Mouse (Mus musculus) liver, embryonic 12.5 days (tissue): ENCODE results near the gene Atp1b2. TPM values are rescaled to one million over a fixed set of nuclear protein-coding genes. Genes with fewer than 3 reads are reported as not detected.

Experiments used
- ATAC-seq: fragments of 200-750 bp; cut with Nextera tagmentation; 2 replicates; pipeline ENCODE4 v1.8.0; 2017; ENCODE audit warnings: moderate number of reproducible peaks, mild to moderate bottlenecking, moderate library complexity
- H3K27ac ChIP-seq: fragments of 300-500 bp; sonication (generic); 2 replicates; pipeline ENCODE4 v1.5.1; 2016; ENCODE audit warnings: mild to moderate bottlenecking
- H3K27me3 ChIP-seq: fragments of 300-500 bp; sonication (generic); replicated peaks from 2 replicates; pipeline ENCODE4 v1.6.1; 2016; ENCODE audit warnings: mild to moderate bottlenecking, moderate library complexity
- H3K36me3 ChIP-seq: fragments of 300-500 bp; sonication (generic); 2 replicates; pipeline ENCODE4 v1.6.1; 2016; ENCODE audit warnings: mild to moderate bottlenecking, moderate library complexity
- H3K4me1 ChIP-seq: fragments of 300-500 bp; sonication (generic); 2 replicates; pipeline ENCODE4 v1.6.1; 2016
- H3K4me2 ChIP-seq: fragments of 300-500 bp; sonication (generic); 2 replicates; pipeline ENCODE4 v1.6.1; 2016; ENCODE audit warnings: mild to moderate bottlenecking, moderate library complexity
- H3K4me3 ChIP-seq: fragments of 300-500 bp; sonication (generic); 2 replicates; pipeline ENCODE4 v1.5.1; 2016; ENCODE audit warnings: mild to moderate bottlenecking, moderate library complexity
- H3K9ac ChIP-seq: fragments of 300-500 bp; sonication (generic); 2 replicates; pipeline ENCODE4 v1.6.1; 2016; ENCODE audit warnings: mild to moderate bottlenecking, moderate library complexity
- H3K9me3 ChIP-seq: fragments of 300-500 bp; sonication (generic); replicated peaks from 2 replicates; pipeline ENCODE4 v1.6.1; 2016; ENCODE audit warnings: mild to moderate bottlenecking, moderate library complexity
- WGBS: fragments of 180-500 bp; shearing (Covaris S2); methylation state at CpG from one replicate; pipeline ENCODE4 v1.1.7; 2016; ENCODE audit not compliant: insufficient replicate concordance; 5-methylcytosine and 5-hydroxymethylcytosine counted together
- polyA plus RNA-seq: library from polyadenylated mRNA; unstranded; fragments of >200 nt; fragmentation: Nextera tagmentation; extraction: Ambion mirVana; gene quantifications from 2 replicates; pipeline ENCODE4 v1.2.1, GENCODE M21; 2016

Atp1b2 gene
- polyA plus RNA-seq, 1 experiment from 2014 or later = 38.3 TPM

DNA sequence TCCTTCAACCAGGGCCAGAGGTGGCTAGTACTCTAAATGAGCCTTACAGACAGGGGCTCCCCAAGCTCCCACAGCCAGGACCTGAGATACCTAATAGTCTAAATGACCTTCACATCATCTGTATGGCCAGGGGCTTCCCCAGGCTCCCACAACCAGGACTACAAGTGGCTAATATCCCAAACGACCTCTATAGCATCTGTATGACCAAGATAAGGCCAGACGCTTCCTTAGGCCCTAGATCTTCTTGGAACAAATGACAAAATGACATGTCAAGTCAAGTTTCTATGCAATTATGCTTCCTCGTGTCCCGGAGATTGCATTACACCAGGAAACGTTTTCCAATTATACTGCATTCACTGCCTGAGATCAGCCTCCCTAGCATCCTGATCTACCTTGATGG, 29.4 kb downstream of the Atp1b2 start:
- Histone ChIP-seq H3K36me3 (peaks cover 57% of the 10 kb centered on the region), H3K4me1 (peaks cover 65% of the 10 kb centered on the region), H3K27me3 (no peaks in the 10 kb centered on the region), H3K27ac (peak overlapping the region; percentile 95), H3K4me2 (peak overlapping the region; percentile 96), H3K9me3 (no peaks in the 10 kb centered on the region), H3K4me3 (peak overlapping the region; percentile 86), H3K9ac (peak overlapping the region; percentile 89)
- WGBS = 24% methylated on average over 5 of the region's 5 CpGs
- ATAC-seq = no peak

- 54% methylated on average over 3 of the region's 3 CpGs for WGBS
- Histone ChIP-seq H3K27me3 (no peaks in the 10 kb centered on the region), H3K4me1 (peaks cover 76% of the 10 kb centered on the region), H3K27ac (peak overlapping the region; percentile 38; the same call in 1 of the 2 replicates), H3K9ac (no peak overlapping the region), H3K36me3 (peaks cover 68% of the 10 kb centered on the region), H3K4me3 (no peak overlapping the region), H3K9me3 (no peaks in the 10 kb centered on the region), H3K4me2 (peak overlapping the region; percentile 3; the same call in 1 of the 2 replicates)
- ATAC-seq = no peak
Observed at GRCm38 (mm10) chr11:69575220-69575619, 30.5 kb downstream of the Atp1b2 start.

- WGBS = 85% methylated on average over 8 of the region's 8 CpGs
- no peaks in the 10 kb centered on the region for H3K9me3 ChIP-seq
- H3K4me1 ChIP-seq = peaks cover 21% of the 10 kb centered on the region
- H3K27me3 ChIP-seq = peaks cover 26% of the 10 kb centered on the region
- no peak overlapping the region for H3K27ac ChIP-seq
- no peak for ATAC-seq
- H3K36me3 ChIP-seq = peaks cover 94% of the 10 kb centered on the region
- H3K4me3 ChIP-seq = no peak overlapping the region
- no peak overlapping the region for H3K9ac ChIP-seq
- no peak overlapping the region for H3K4me2 ChIP-seq
Observed at GRCm38 (mm10) chr11:69565131-69565530, 40.6 kb downstream of the Atp1b2 start.

GRCm38 (mm10) chr11:69564391-69564790, 41.4 kb downstream of the Atp1b2 start:
- no peak for ATAC-seq
- H3K27ac ChIP-seq = no peak overlapping the region
- peaks cover 34% of the 10 kb centered on the region for H3K27me3 ChIP-seq
- H3K9me3 ChIP-seq = no peaks in the 10 kb centered on the region
- no peak overlapping the region for H3K4me2 ChIP-seq
- H3K4me3 ChIP-seq = no peak overlapping the region
- no peak overlapping the region for H3K9ac ChIP-seq
- 82% methylated on average over 3 of the region's 3 CpGs for WGBS
- peaks cover 86% of the 10 kb centered on the region for H3K36me3 ChIP-seq
- H3K4me1 ChIP-seq = peaks cover 21% of the 10 kb centered on the region

DNA sequence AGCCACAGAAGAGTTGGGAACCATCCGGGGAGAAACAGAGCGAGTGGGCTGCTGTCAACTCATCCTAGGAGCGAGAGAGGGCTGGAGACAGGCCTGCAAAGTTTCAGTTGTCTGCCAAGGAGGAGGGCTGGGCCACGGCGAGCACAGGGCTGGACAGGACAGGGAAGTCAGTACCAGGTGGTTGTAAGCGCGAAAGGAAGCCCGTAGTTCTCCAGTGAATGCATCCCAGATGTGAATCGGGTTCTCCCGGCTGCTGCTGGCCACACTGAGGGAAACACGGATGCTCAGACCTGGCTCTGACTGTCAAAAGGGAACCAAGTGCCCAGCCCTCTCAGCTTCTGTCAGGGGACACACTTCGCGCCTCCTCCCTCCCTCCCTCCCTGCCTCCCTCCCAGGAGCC, 42.4 kb downstream of the Atp1b2 start:
- H3K4me3 ChIP-seq = no peak overlapping the region
- no peak overlapping the region for H3K4me2 ChIP-seq
- H3K36me3 ChIP-seq = peaks cover 78% of the 10 kb centered on the region
- 75% methylated on average over 13 of the region's 13 CpGs for WGBS
- no peaks in the 10 kb centered on the region for H3K9me3 ChIP-seq
- H3K27me3 ChIP-seq = peaks cover 44% of the 10 kb centered on the region
- ATAC-seq = no peak
- H3K4me1 ChIP-seq = peaks cover 31% of the 10 kb centered on the region
- no peak overlapping the region for H3K9ac ChIP-seq
- H3K27ac ChIP-seq = no peak overlapping the region

DNA sequence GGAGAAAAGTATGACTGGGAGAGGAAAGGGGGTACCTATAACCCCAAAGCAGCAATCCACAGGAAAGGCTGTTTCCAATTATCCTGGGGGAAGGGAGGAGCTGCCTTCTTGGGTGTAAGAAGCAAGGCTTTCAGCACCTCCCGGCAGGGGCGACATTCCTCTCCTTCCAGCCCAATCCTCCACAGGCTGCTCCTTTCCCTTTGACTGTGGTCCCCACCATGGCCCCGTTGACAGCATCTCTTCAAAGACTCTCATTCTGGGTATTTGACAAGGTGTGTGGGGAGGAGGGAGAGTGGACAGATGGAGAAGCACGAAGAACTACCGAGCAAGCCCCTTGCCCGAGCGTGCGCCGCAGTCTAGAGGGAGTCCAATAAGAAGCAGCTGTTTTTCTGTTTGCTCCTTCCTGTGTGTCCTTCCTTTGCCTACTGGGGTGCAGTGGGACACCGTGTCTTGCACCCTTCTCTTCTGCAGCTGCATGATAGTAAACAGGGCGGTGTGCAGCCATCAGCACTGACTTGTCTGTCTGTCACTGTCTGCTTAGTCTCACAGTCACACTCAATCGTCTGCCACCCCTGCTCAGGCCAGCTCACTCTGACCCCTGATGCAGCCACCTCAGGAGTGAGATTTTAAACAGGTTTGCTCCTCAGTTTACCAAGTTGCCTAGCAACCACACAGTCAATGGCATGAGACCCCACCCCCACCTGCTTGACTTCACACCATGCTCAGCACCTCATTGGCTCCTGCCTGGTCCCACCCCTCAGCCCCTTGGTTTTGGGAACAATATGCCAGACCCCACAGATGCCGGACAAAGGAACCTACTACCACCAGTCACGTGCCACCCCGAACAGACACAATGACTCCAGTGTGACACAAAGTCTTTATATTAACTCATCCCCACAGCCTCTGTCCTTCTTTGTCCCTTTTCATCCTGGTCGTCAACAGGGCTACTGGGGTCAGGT, 44.6 kb downstream of the Atp1b2 start:
- Histone ChIP-seq H3K27ac (no peak overlapping the region), H3K4me1 (peaks cover 31% of the 10 kb centered on the region), H3K4me3 (no peak overlapping the region), H3K9me3 (no peaks in the 10 kb centered on the region), H3K27me3 (peaks cover 65% of the 10 kb centered on the region), H3K4me2 (peak overlapping the region; percentile 65; the same call in 1 of the 2 replicates), H3K9ac (no peak overlapping the region), H3K36me3 (peaks cover 56% of the 10 kb centered on the region)
- ATAC-seq = no peak
- 71% methylated on average over 16 of the region's 16 CpGs for WGBS

DNA sequence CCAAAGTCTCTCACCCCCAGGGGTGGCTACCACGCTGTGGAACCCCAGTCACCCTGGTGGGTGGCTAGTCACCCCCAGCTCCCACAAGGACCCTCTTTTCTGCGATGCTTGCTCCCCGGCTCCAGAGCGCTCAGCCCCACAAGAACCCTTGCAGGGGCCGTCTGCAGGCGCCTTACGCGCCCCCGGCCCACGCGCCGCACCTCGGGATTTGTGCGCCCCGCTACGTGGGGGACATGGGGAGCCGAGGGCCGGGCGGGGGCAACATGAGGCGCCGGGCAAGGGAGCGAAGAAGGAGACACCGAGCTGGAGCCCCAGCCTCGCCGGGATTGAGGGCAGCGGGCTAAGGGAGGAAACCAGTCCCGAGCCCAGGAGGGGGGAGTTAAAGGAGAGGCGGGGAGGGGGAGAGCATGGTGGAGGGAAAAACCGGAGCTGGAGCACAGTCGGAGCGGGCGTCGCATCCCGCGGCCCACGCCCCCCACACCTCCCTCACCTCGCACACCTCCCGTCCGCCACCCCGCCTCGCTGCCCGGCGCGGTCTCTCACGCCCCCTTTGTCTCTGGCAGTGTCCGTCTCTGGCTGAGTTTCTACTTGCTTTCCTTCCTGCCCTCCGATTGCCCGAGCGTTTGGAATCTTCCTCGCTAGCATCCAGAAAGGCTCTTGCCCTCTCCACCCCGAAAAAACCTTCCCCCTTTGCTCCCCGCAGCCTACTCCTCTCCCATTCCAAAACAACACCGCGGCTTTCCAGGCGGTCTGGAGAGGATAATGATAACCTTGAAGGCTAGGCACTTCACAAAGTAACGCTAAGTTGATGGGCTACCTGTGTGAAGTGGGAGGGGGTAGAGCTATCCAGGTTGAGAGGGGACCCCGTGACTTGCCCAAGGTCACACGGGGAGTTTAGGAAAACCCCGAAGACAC, 45.6 kb downstream of the Atp1b2 start, which contains the start of gene Efnb3:
Gene Efnb3, minus strand, starts transcription at position 355 of the 915 bp plus-strand sequence.
- H3K4me3 ChIP-seq = peak within 1 kb of the TSS; percentile 41
- no peak within 1 kb of the TSS for H3K27ac ChIP-seq
- H3K9ac ChIP-seq = peak within 1 kb of the TSS; percentile 30; the same call in 1 of the 2 replicates
- H3K27me3 ChIP-seq = peaks cover 75% of the 10 kb centered on the region
- H3K4me2 ChIP-seq = peak within 1 kb of the TSS; percentile 65
- no peaks in the 10 kb centered on the region for H3K9me3 ChIP-seq
- 7% methylated on average over 39 of the region's 59 CpGs for WGBS
- H3K4me1 ChIP-seq = peaks cover 31% of the 10 kb centered on the region
- H3K36me3 ChIP-seq = peaks cover 45% of the 10 kb centered on the region
- ATAC-seq = no peak

DNA sequence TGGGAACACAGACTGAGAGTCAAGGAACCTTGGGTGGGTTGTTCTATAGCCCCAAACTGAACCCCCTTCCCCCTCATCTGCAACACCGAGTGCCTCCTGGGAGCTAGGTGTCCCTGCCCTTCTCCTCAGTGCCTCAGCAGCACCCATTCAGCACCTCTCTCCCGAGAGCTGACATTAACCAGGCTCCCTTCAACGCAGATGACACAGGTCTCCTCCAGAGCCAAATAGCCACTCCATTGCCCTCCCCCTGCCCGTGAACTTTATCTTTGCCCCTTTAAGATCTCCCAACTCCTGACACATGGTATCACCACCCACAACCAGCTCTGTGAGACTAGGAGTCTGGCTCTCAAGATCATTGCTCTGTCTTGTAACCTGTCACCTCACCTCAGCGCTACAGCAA, 46.6 kb downstream of the Atp1b2 start:
- peaks cover 36% of the 10 kb centered on the region for H3K36me3 ChIP-seq
- no peak for ATAC-seq
- H3K27me3 ChIP-seq = peaks cover 81% of the 10 kb centered on the region

GRCm38 (mm10) chr11:69558756-69559155, 47.0 kb downstream of the Atp1b2 start:
- Histone ChIP-seq H3K4me1 (peaks cover 24% of the 10 kb centered on the region), H3K36me3 (peaks cover 31% of the 10 kb centered on the region), H3K4me3 (no peak overlapping the region), H3K4me2 (peak overlapping the region; percentile 65; the same call in 1 of the 2 replicates), H3K9ac (no peak overlapping the region), H3K27ac (no peak overlapping the region), H3K27me3 (peaks cover 82% of the 10 kb centered on the region), H3K9me3 (no peaks in the 10 kb centered on the region)
- ATAC-seq = no peak
- WGBS = 12% methylated on average over 6 of the region's 6 CpGs

More for the DNA sequence above, 46.6 kb downstream of the Atp1b2 start:
- Histone ChIP-seq H3K4me3 (peak overlapping the region; percentile 41; the same call in 1 of the 2 replicates), H3K27ac (no peak overlapping the region), H3K4me1 (peaks cover 28% of the 10 kb centered on the region), H3K9ac (no peak overlapping the region), H3K4me2 (peak overlapping the region; percentile 65), H3K9me3 (no peaks in the 10 kb centered on the region)
- WGBS = 15% methylated on average over 5 of the region's 5 CpGs

GRCm38 (mm10) chr11:69557381-69557958, 48.3 kb downstream of the Atp1b2 start:
- H3K27me3 ChIP-seq = peaks cover 92% of the 10 kb centered on the region
- H3K27ac ChIP-seq = no peak overlapping the region
- H3K9ac ChIP-seq = no peak overlapping the region
- H3K4me1 ChIP-seq = peaks cover 21% of the 10 kb centered on the region
- no peaks in the 10 kb centered on the region for H3K9me3 ChIP-seq
- no peak overlapping the region for H3K4me3 ChIP-seq
- peaks cover 19% of the 10 kb centered on the region for H3K36me3 ChIP-seq
- no peak for ATAC-seq
- WGBS = 42% methylated on average over 14 of the region's 14 CpGs
- no peak overlapping the region for H3K4me2 ChIP-seq

DNA sequence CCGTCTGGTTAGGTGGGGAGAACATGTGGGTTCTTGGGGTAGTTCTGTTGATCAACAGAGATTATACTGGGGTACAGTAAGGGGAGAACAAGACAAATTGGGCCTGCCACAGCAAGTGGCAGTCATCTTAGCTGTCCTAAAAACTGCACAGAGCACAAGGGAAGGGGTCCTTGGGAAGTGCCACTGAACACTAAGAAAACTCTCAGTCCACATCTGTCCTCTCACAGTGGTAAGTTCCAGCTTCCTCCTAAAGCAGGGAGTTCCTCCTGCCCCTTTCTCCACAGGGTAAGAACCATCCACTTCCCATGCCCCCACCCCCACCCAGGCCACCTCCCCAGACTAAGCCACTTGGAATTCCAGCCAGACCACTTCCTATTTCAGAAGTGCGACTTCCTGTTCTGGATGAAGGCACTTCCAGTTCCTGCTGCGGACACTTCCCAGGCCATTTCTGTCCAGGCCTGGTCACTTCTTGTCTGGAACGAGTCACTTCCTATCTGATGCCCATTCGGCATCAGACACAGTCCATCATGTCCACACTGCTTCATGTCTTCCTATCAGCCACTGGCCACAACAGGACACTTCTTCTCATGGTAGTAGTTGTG, 51.1 kb downstream of the Atp1b2 start:
- no peak overlapping the region for H3K4me2 ChIP-seq
- H3K9me3 ChIP-seq = no peaks in the 10 kb centered on the region
- H3K36me3 ChIP-seq = no peaks in the 10 kb centered on the region
- H3K27me3 ChIP-seq = peaks cover 84% of the 10 kb centered on the region
- H3K9ac ChIP-seq = no peak overlapping the region
- H3K4me1 ChIP-seq = peaks cover 13% of the 10 kb centered on the region
- no peak overlapping the region for H3K27ac ChIP-seq
- WGBS = 45% methylated on average over 5 of the region's 5 CpGs
- H3K4me3 ChIP-seq = no peak overlapping the region
- ATAC-seq = no peak
